Mouse (Mus musculus) MEL (cell line): ENCODE results near the gene Me3. TPM values are rescaled to one million over a fixed set of nuclear protein-coding genes. Genes with fewer than 3 reads are reported as not detected.

ENCODE experiments used
- DNase-seq: peaks from one replicate; pipeline ENCODE4 v3.0.0; 2011; ENCODE audit warnings: low read depth, low spot score
- H3K27ac ChIP-seq: 2 replicates; pipeline ENCODE4 v1.5.1; 2012; ENCODE audit warnings: low read depth, mild to moderate bottlenecking, control low read depth, low read length, moderate library complexity; ENCODE audit not compliant: control insufficient read depth
- H3K27me3 ChIP-seq, 2 experiments: fragments of 150-350 bp in 1 of 2; sonication (generic) in 1 of 2; 2 replicates each; pipeline ENCODE4 v1.6.1; 2012; ENCODE audit warnings: low read length in 2 of 2, mild to moderate bottlenecking in 2 of 2, improper control_type of control experiment in 1 of 2, moderate library complexity in 1 of 2; ENCODE audit not compliant: insufficient read depth in 2 of 2, control insufficient read depth in 1 of 2
- H3K36me3 ChIP-seq, 2 experiments: 2 replicates each; pipeline ENCODE4 v1.6.1; 2012 to 2014; ENCODE audit warnings: low read length in 2 of 2, improper control_type of control experiment in 1 of 2, inconsistent platforms in 1 of 2, mild to moderate bottlenecking in 1 of 2; ENCODE audit not compliant: insufficient read depth in 2 of 2, control insufficient read depth in 1 of 2
- H3K4me1 ChIP-seq, 2 experiments: fragments of 150-350 bp in 1 of 2; sonication (generic) in 1 of 2; 2 replicates each; pipeline ENCODE4 v1.6.1; 2012; ENCODE audit warnings: low read length in 2 of 2, improper control_type of control experiment in 1 of 2, mild to moderate bottlenecking in 1 of 2; ENCODE audit not compliant: insufficient read depth in 2 of 2, control insufficient read depth in 1 of 2
- H3K4me3 ChIP-seq, 2 experiments: fragments of 150-350 bp in 1 of 2; sonication (generic) in 1 of 2; 2 replicates each; pipeline ENCODE4 v1.5.1; 2012; ENCODE audit warnings: low read depth in 2 of 2, low read length in 2 of 2, mild to moderate bottlenecking in 2 of 2, moderate library complexity in 2 of 2, control low read depth in 1 of 2, improper control_type of control experiment in 1 of 2; ENCODE audit not compliant: control insufficient read depth in 1 of 2, insufficient read depth in 1 of 2
- H3K79me2 ChIP-seq: 2 replicates; pipeline ENCODE4 v1.6.1; 2012; ENCODE audit warnings: mild to moderate bottlenecking, low read length, moderate library complexity; ENCODE audit not compliant: control insufficient read depth, poor library complexity, insufficient read depth
- H3K9ac ChIP-seq: 2 replicates; pipeline ENCODE4 v1.6.1; 2012; ENCODE audit warnings: low read depth, mild to moderate bottlenecking, control low read depth, low read length, moderate library complexity; ENCODE audit not compliant: control insufficient read depth, poor library complexity, severe bottlenecking
- H3K9me3 ChIP-seq: fragments of 150-350 bp; sonication (generic); replicated peaks from 2 replicates; pipeline ENCODE4 v1.6.1; 2012; ENCODE audit warnings: mild to moderate bottlenecking, low read length, improper control_type of control experiment, moderate library complexity; ENCODE audit not compliant: insufficient read depth
- CHD2 ChIP-seq: IDR thresholded peaks from 2 replicates; pipeline ENCODE4 v1.6.1; 2011; ENCODE audit warnings: low read length, improper control_type of control experiment
- EP300 ChIP-seq, 2 experiments: IDR thresholded peaks; 2 replicates each; pipeline ENCODE4 v1.6.1; 2011; ENCODE audit warnings: improper control_type of control experiment in 2 of 2, low read length in 2 of 2, low read depth in 1 of 2, mild to moderate bottlenecking in 1 of 2
- GABPA ChIP-seq: IDR thresholded peaks from 2 replicates; pipeline ENCODE4 v1.6.1; 2012; ENCODE audit warnings: low read depth, mild to moderate bottlenecking, inconsistent platforms, low read length, improper control_type of control experiment, moderate library complexity
- HCFC1 ChIP-seq: IDR thresholded peaks from 2 replicates; pipeline ENCODE4 v1.6.1; 2012; ENCODE audit warnings: low read depth, mild to moderate bottlenecking, inconsistent platforms, low read length, improper control_type of control experiment, moderate library complexity
- JUND ChIP-seq: IDR thresholded peaks from 2 replicates; pipeline ENCODE4 v1.6.1; 2011; ENCODE audit warnings: low read depth, mild to moderate bottlenecking, improper control_type of control experiment, low read length
- KAT2A ChIP-seq: conservative IDR thresholded peaks from 2 replicates; pipeline ENCODE4 v1.6.1; 2012; ENCODE audit warnings: low read depth, low read length, improper control_type of control experiment, inconsistent platforms
- MAFK ChIP-seq: IDR thresholded peaks from 2 replicates; pipeline ENCODE4 v1.6.1; 2011; ENCODE audit warnings: low read depth, mild to moderate bottlenecking, low read length, improper control_type of control experiment, borderline replicate concordance
- MEF2A ChIP-seq: IDR thresholded peaks from 2 replicates; pipeline ENCODE4 v1.6.1; 2014; ENCODE audit warnings: low read depth, mild to moderate bottlenecking, inconsistent platforms, low read length, improper control_type of control experiment; ENCODE audit not compliant: poor library complexity, insufficient replicate concordance, severe bottlenecking; ENCODE audit errors: extremely low read depth
- MYB ChIP-seq: IDR thresholded peaks from 2 replicates; pipeline ENCODE4 v1.6.1; 2011; ENCODE audit warnings: mild to moderate bottlenecking, low read depth, low read length, improper control_type of control experiment
- NRF1 ChIP-seq: IDR thresholded peaks from 2 replicates; pipeline ENCODE4 v1.6.1; 2014; ENCODE audit warnings: low read depth, mild to moderate bottlenecking, inconsistent platforms, low read length, improper control_type of control experiment, moderate library complexity; ENCODE audit not compliant: poor library complexity, insufficient read depth, severe bottlenecking
- POLR2AphosphoS2 ChIP-seq: IDR thresholded peaks from 2 replicates; pipeline ENCODE4 v1.6.1; 2011; ENCODE audit warnings: low read length, improper control_type of control experiment
- POLR2AphosphoS5 ChIP-seq: IDR thresholded peaks from 2 replicates; pipeline ENCODE4 v1.6.1; 2012; ENCODE audit warnings: low read depth, borderline replicate concordance, mild to moderate bottlenecking, inconsistent platforms, low read length, moderate library complexity, mixed read lengths
- RCOR1 ChIP-seq: IDR thresholded peaks from 2 replicates; pipeline ENCODE4 v1.6.1; 2012; ENCODE audit warnings: low read depth, mild to moderate bottlenecking, inconsistent platforms, low read length, improper control_type of control experiment
- SIN3A ChIP-seq: IDR thresholded peaks from 2 replicates; pipeline ENCODE4 v1.6.1; 2012; ENCODE audit warnings: low read length, improper control_type of control experiment, inconsistent platforms
- TAL1 ChIP-seq: IDR thresholded peaks from 2 replicates; pipeline ENCODE4 v1.6.1; 2012; ENCODE audit warnings: mild to moderate bottlenecking, inconsistent platforms, low read length, moderate library complexity, mixed read lengths
- TBP ChIP-seq: IDR thresholded peaks from 2 replicates; pipeline ENCODE4 v1.8.0; 2011; ENCODE audit warnings: low read depth, low read length, improper control_type of control experiment
- TCF12 ChIP-seq: IDR thresholded peaks from 2 replicates; pipeline ENCODE4 v1.6.1; 2014; ENCODE audit warnings: low read depth, mild to moderate bottlenecking, inconsistent platforms, low read length, improper control_type of control experiment, moderate library complexity
- UBTF ChIP-seq: IDR thresholded peaks from 2 replicates; pipeline ENCODE4 v1.6.1; 2012; ENCODE audit warnings: low read depth, mild to moderate bottlenecking, inconsistent platforms, low read length, improper control_type of control experiment, moderate library complexity, borderline replicate concordance; ENCODE audit not compliant: insufficient read depth
- USF1 ChIP-seq: IDR thresholded peaks from 2 replicates; pipeline ENCODE4 v1.6.1; 2014; ENCODE audit warnings: low read depth, mild to moderate bottlenecking, inconsistent platforms, low read length, improper control_type of control experiment, moderate library complexity
- USF2 ChIP-seq, 2 experiments: IDR thresholded peaks; 2 replicates each; pipeline ENCODE4 v1.6.1; 2011 to 2012; ENCODE audit warnings: improper control_type of control experiment in 2 of 2, low read length in 2 of 2, borderline replicate concordance in 1 of 2, inconsistent platforms in 1 of 2, low read depth in 1 of 2, mild to moderate bottlenecking in 1 of 2; ENCODE audit not compliant: insufficient read depth in 1 of 2
- ZKSCAN1 ChIP-seq: IDR thresholded peaks from 2 replicates; pipeline ENCODE4 v1.6.1; 2012; ENCODE audit warnings: low read depth, mild to moderate bottlenecking, inconsistent platforms, low read length, improper control_type of control experiment, moderate library complexity
- ZMIZ1 ChIP-seq: IDR thresholded peaks from 2 replicates; pipeline ENCODE4 v1.6.1; 2012; ENCODE audit warnings: low read depth, mild to moderate bottlenecking, inconsistent platforms, low read length, improper control_type of control experiment, moderate library complexity
- polyA plus RNA-seq, 2 experiments: library from polyadenylated mRNA; stranded (reverse) in 1 of 2; unstranded in 1 of 2; fragments of >175 nt in 1 of 2; fragments of >200 nt in 1 of 2; gene quantifications; 2 replicates each; pipeline versions ENCODE4 v1.2.1 to v1.2.4; 2012; ENCODE audit warnings: low replicate concordance in 2 of 2, low read depth in 1 of 2; ENCODE audit not compliant: insufficient read length in 2 of 2, insufficient read depth in 1 of 2, missing spikeins in 1 of 2
- total RNA-seq: library from RNA; depleted of rRNA; stranded (reverse); fragments of 300-350 nt; gene quantifications from 2 replicates; pipeline ENCODE4 v1.2.3, GENCODE M21; 2012

Gene Me3
- total and polyA plus RNA-seq, 3 experiments = 0.35 TPM; not detected in 2

DNA sequence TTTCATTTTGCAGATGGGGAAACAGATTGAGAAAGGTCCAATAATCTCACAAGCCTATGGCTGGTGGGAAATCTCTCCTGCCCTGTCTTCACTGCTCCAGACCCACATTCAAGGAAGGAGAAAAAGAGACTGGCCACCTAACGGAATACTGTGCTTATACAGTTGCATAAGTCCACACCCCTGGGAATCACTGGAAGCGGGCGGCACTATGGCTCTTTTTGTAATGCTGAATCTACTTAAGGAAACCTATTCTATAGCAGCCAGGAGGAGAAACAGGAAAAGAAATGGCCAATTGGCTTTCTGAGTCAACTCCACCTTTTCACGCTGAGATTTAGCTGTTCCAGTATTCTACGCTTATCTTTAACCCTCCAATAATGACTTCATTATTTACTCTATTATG is 140.7 kb downstream of the Me3 start:
- Histone ChIP-seq H3K9ac (no peak overlapping the region), H3K9me3 (no peaks in the 10 kb centered on the region), H3K4me1 (no peaks in the 10 kb centered on the region), H3K27me3 (no peaks in the 10 kb centered on the region), H3K79me2 (no peaks in the 10 kb centered on the region), H3K36me3 (no peaks in the 10 kb centered on the region), H3K4me3 (no peak overlapping the region), H3K27ac (no peak overlapping the region)
- TF ChIP-seq POLR2AphosphoS2 (no peak), ZKSCAN1 (no peak), GABPA (no peak), POLR2AphosphoS5 (no peak), USF2 (IDR thresholded peaks at IDR 0.05; ENCODE audit: borderline replicate concordance in 1 of 2, insufficient read depth in 1 of 2, low read depth in 1 of 2, low read length in 2 of 2) (no peak), TAL1 (no peak), HCFC1 (no peak), NRF1 (no peak), USF1 (no peak), TBP (no peak), UBTF (no peak), RCOR1 (no peak)
- DNase-seq = no peak

DNA sequence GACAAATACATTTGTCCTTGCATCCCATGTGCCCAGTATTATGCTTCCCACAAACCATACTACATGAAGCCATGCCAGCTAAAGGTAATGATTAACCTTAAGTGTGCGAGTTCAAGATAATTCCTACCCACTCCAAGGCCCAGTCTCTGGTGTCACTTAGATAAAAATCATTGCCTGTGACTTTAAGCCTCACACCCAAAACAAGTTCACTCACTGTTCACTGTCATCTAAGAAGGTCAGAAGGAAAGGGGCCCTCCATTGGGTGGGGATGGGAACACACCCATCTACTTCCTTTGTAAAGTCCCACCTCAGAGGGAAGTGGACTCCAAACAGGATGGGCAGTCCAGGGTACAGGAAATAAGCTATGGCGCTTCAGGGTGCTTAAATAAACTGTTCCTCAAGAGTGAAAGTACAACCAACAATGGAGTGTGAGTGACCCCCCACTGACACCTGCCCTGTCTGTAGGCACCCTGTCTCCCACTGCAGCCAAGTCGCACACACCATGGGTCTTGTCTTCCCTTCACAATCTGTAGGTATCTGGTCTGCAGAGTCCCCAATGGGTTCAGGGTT is 141.2 kb downstream of the Me3 start:
- no peak overlapping the region for H3K4me3 ChIP-seq
- DNase-seq = no peak

GRCm38 (mm10) chr7:89773926-89774325 is 141.7 kb downstream of the Me3 start:
- no peak overlapping the region for H3K9ac ChIP-seq
- no peak for DNase-seq
- TF ChIP-seq MYB (no peak), MEF2A (no peak), ZKSCAN1 (no peak), KAT2A (no peak), ZMIZ1 (no peak), TCF12 (no peak), TAL1 (no peak), EP300 (IDR thresholded peaks at IDR 0.05; ENCODE audit: low read depth in 1 of 2, low read length in 2 of 2) (no peak), CHD2 (no peak)
- TF ChIP-seq, all 39 proteins: peak for 0
- Histone ChIP-seq H3K36me3 (no peaks in the 10 kb centered on the region), H3K4me1 (no peaks in the 10 kb centered on the region), H3K9me3 (no peaks in the 10 kb centered on the region), H3K79me2 (no peaks in the 10 kb centered on the region), H3K27ac (no peak overlapping the region), H3K27me3 (no peaks in the 10 kb centered on the region), H3K4me3 (no peak overlapping the region)

More for the DNA sequence above, 141.2 kb downstream of the Me3 start:
- Histone ChIP-seq H3K27ac (no peak overlapping the region), H3K9ac (no peak overlapping the region), H3K9me3 (no peaks in the 10 kb centered on the region), H3K36me3 (no peaks in the 10 kb centered on the region), H3K27me3 (no peaks in the 10 kb centered on the region), H3K79me2 (no peaks in the 10 kb centered on the region), H3K4me1 (no peaks in the 10 kb centered on the region)
- TF ChIP-seq MAFK (no peak), JUND (no peak), NRF1 (no peak), TAL1 (no peak), SIN3A (no peak), MYB (no peak)
- TF ChIP-seq, all 39 proteins: peak for 0
